ENCODE assay signal across 20 mouse cellular contexts in genomic region chr10:112227073-112227472, GRCm38 (mm10). TPM values are rescaled to one million over a fixed set of nuclear protein-coding genes. Genes with fewer than 3 reads are reported as not detected.
"Had no signal": no experiment of that assay in that cellular context is flagged by ENCODE, and none has a peak within 500 bp of the region (broad histone marks: within the 10 kb centered on the region; RNA-seq: fewer than 3 reads in every experiment).

No protein-coding gene starts in this region.

- H3K4me3 ChIP-seq: left cerebral cortex, adult 2 months; liver, embryonic 13.5 days; midbrain, embryonic 12.5 days; midbrain, embryonic 15.5 days; neural tube, embryonic 12.5 days; neural tube, embryonic 15.5 days had no signal

- H3K4me2 ChIP-seq: liver, embryonic 13.5 days; midbrain, embryonic 12.5 days; midbrain, embryonic 15.5 days; neural tube, embryonic 12.5 days; neural tube, embryonic 15.5 days had no signal

- ATAC-seq: intestine, embryonic 16.5 days; midbrain, embryonic 15.5 days had no signal

- H3K36me3 ChIP-seq: liver, embryonic 13.5 days; midbrain, embryonic 12.5 days; midbrain, embryonic 15.5 days; neural tube, embryonic 12.5 days; neural tube, embryonic 15.5 days had no signal

- H3K4me1 ChIP-seq: liver, embryonic 13.5 days; midbrain, embryonic 12.5 days; midbrain, embryonic 15.5 days; neural tube, embryonic 12.5 days; neural tube, embryonic 15.5 days had no signal

- DNase-seq: kidney, adult 18-20 months; kidney, postnatal 14 days; layer of hippocampus, postnatal 36 days; liver, embryonic 13.5 days; lung, adult 2 months; right cerebral cortex, adult 18-20 months; right cerebral cortex, postnatal 14 days; right cerebral cortex, postnatal 4 days; thymus, adult 2 months; thymus, postnatal 14 days; thymus, postnatal 4 days had no signal

- H3K9me3 ChIP-seq: liver, embryonic 13.5 days; midbrain, embryonic 12.5 days; midbrain, embryonic 15.5 days; neural tube, embryonic 12.5 days; neural tube, embryonic 15.5 days had no signal

- H3K27ac ChIP-seq: left cerebral cortex, adult 2 months; liver, embryonic 13.5 days; macrophage; midbrain, embryonic 12.5 days; midbrain, embryonic 15.5 days; neural tube, embryonic 12.5 days; neural tube, embryonic 15.5 days; stomach, postnatal 0 days had no signal

- H3K27me3 ChIP-seq: liver, embryonic 13.5 days; midbrain, embryonic 12.5 days; midbrain, embryonic 15.5 days; neural tube, embryonic 12.5 days; neural tube, embryonic 15.5 days had no signal

- H3K9ac ChIP-seq: liver, embryonic 13.5 days; midbrain, embryonic 12.5 days; midbrain, embryonic 15.5 days; neural tube, embryonic 12.5 days; neural tube, embryonic 15.5 days had no signal

RNA-seq across cellular contexts. Expression of gene Kcnc2, which starts 43.8 kb away (rescaled TPM):
- polyA plus RNA-seq: liver, adult 2 months; macrophage had no signal
